ENCODE assay signal across 22 mouse cellular contexts in the genomic region with DNA sequence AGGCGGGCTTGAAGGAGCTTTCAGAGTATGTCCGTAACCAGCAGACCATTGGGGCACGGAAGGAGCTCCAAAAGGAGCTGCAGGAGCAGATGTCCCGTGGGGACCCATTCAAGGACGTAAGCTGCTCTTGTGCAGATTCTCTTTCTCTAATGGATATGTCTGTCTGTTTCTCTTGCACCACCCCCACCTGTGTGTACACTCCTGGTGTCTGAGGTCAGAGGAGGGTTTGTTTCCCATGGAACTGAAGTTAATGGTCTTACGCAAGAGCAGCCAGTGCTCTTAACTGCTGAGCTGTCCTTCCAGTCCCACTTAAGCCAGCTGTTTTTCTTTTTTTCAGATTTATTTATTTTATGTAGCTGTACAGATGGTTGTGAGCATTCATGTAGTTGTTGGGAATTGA. TPM values are rescaled to one million over a fixed set of nuclear protein-coding genes. Genes with fewer than 3 reads are reported as not detected.
DNase-seq lines count a peak whose midpoint lies in the region; ATAC-seq and TF ChIP-seq lines count a peak whose summit lies in the region.
"Had no signal": no experiment of that assay in that cellular context is flagged by ENCODE, and none has a peak within 500 bp of the region (broad histone marks: within the 10 kb centered on the region; RNA-seq: fewer than 3 reads in every experiment).

No protein-coding gene starts in this region.

- H3K4me1 ChIP-seq in liver, embryonic 15.5 days (replicated peaks), result 0 out of 2 replicates have a peak, but pooled peaks cover 3% of the 10 kb centered on the region
- H3K4me1 ChIP-seq: embryonic facial prominence, embryonic 12.5 days; forebrain, embryonic 12.5 days; heart, embryonic 12.5 days; hindbrain, embryonic 10.5 days; midbrain, embryonic 10.5 days had no signal

- no peak overlapping the region for H3K27ac ChIP-seq in liver, embryonic 15.5 days (replicated peaks)
- no peak overlapping the region for H3K27ac ChIP-seq in left cerebral cortex, adult 2 months
- H3K27ac ChIP-seq: embryonic facial prominence, embryonic 12.5 days; forebrain, embryonic 12.5 days; hindbrain, embryonic 10.5 days; macrophage; midbrain, embryonic 10.5 days had no signal

- no peak overlapping the region for H3K4me3 ChIP-seq in liver, embryonic 15.5 days (replicated peaks)
- H3K4me3 ChIP-seq in left cerebral cortex, adult 2 months, result no peak overlapping the region
- H3K4me3 ChIP-seq: embryonic facial prominence, embryonic 12.5 days; forebrain, embryonic 12.5 days; heart, embryonic 12.5 days; hindbrain, embryonic 10.5 days; midbrain, embryonic 10.5 days had no signal

- ATAC-seq in liver, embryonic 15.5 days (ENCODE audit: insufficient read depth), result peak; percentile 80

- peaks cover 87% of the 10 kb centered on the region for H3K36me3 ChIP-seq in liver, embryonic 15.5 days (replicated peaks)

- intact Hi-C loops in left cerebral cortex, adult 2 months (cut with DNase I), result no loop called here

- no peaks in the 10 kb centered on the region for H3K9me3 ChIP-seq in liver, embryonic 15.5 days (replicated peaks)
- H3K9me3 ChIP-seq: embryonic facial prominence, embryonic 12.5 days; forebrain, embryonic 12.5 days; heart, embryonic 12.5 days; hindbrain, embryonic 10.5 days; midbrain, embryonic 10.5 days had no signal

- no peak overlapping the region for H3K9ac ChIP-seq in liver, embryonic 15.5 days
- H3K9ac ChIP-seq: embryonic facial prominence, embryonic 12.5 days; forebrain, embryonic 12.5 days; heart, embryonic 12.5 days; lung, embryonic 14.5 days had no signal

- H3K4me2 ChIP-seq in liver, embryonic 15.5 days, result no peak overlapping the region
- H3K4me2 ChIP-seq: embryonic facial prominence, embryonic 12.5 days; forebrain, embryonic 12.5 days; heart, embryonic 12.5 days; lung, embryonic 14.5 days had no signal

- H3K27me3 ChIP-seq in liver, embryonic 15.5 days, result no peaks in the 10 kb centered on the region
- H3K27me3 ChIP-seq: embryonic facial prominence, embryonic 12.5 days; forebrain, embryonic 12.5 days; heart, embryonic 12.5 days had no signal

- 76% methylated on average over 6 of the region's 6 CpGs for WGBS in liver, embryonic 15.5 days (ENCODE audit: insufficient replicate concordance)

- no peak for TF ChIP-seq CTCF in left cerebral cortex, adult 2 months (IDR thresholded peaks at IDR 0.05)

- peak; percentile 46 for DNase-seq in lung, postnatal 36 days
- DNase-seq in lung, postnatal 4 days, result no peak
- peak; percentile 12 for DNase-seq in induced T-regulatory cell, adult 2 months (ENCODE audit: low read depth)
- peak; percentile 77 for DNase-seq in yolk sac, embryonic 10.5 days (ENCODE audit: low spot score)
- DNase-seq in adrenal gland, adult (ENCODE audit: inconsistent age in 2 of 2, low spot score in 1 of 2), result no peak
- no peak for DNase-seq in left cerebral cortex, adult 2 months (ENCODE audit: extremely low spot score in 1 of 2, low spot score in 2 of 2)
- DNase-seq: cerebellum, adult 11 months; cerebellum, postnatal 14 days; gastrocnemius, postnatal 36 days; heart, postnatal 10 days; kidney, adult 2 months; kidney, postnatal 10 days; lung, embryonic 14.5 days; thymus, adult 2 months; thymus, postnatal 4 days had no signal

RNA-seq across cellular contexts. Expression of a gene that starts 8.7 kb away (rescaled TPM):
- 110 and 123 TPM in 2 replicates for polyA plus RNA-seq in liver, embryonic 15.5 days (2015; fragmentation: Nextera tagmentation; extraction: Ambion mirVana)
- 100 to 1,000 TPM; 137 to 146 TPM for total RNA-seq in left cerebral cortex, adult 2 months (2021)

RNA-seq across cellular contexts. Expression of a gene that starts 22.5 kb away (rescaled TPM):
- 79.8 TPM in 2 replicates for polyA plus RNA-seq in liver, embryonic 15.5 days (2015; fragmentation: Nextera tagmentation; extraction: Ambion mirVana)
- 100 to 1,000 TPM; 119 to 134 TPM for total RNA-seq in left cerebral cortex, adult 2 months (2021)

RNA-seq across cellular contexts. Expression of a gene that starts 43.6 kb away (rescaled TPM):
- polyA plus RNA-seq in liver, embryonic 15.5 days (2015; fragmentation: Nextera tagmentation; extraction: Ambion mirVana), result 13.2 and 13.9 TPM in 2 replicates
- total RNA-seq in left cerebral cortex, adult 2 months (2021), result 10 to 100 TPM; 15.6 to 19.1 TPM

RNA-seq across cellular contexts. Expression of a gene that starts 43.9 kb away (rescaled TPM):
- 20.3 and 20.5 TPM in 2 replicates for polyA plus RNA-seq in liver, embryonic 15.5 days (2015; fragmentation: Nextera tagmentation; extraction: Ambion mirVana)
- total RNA-seq in left cerebral cortex, adult 2 months (2021), result 10 to 100 TPM; 23.1 to 25.9 TPM

Comparison
In these comparisons a context has a peak if more than half of its experiments do, and no peak if none do; other contexts are left out.
1. DNase-seq: peak in lung, postnatal 36 days (single experiment), induced T-regulatory cell, adult 2 months (single experiment) and yolk sac, embryonic 10.5 days (single experiment); none in lung, postnatal 4 days (0 of 2), adrenal gland, adult (0 of 2) and left cerebral cortex, adult 2 months (0 of 2).